Mouse (Mus musculus) limb, embryonic 11.5 days (tissue): Measurements from ENCODE around the gene Gse1. TPM values are rescaled to one million over a fixed set of nuclear protein-coding genes. Genes with fewer than 3 reads are reported as not detected.

Experiments
- ATAC-seq: fragments of 200-750 bp; cut with Nextera tagmentation; 2 replicates; pipeline ENCODE4 v1.8.0; 2017; ENCODE audit warnings: low read depth; ENCODE audit not compliant: insufficient number of reproducible peaks, low FRiP score, low TSS enrichment
- DNase-seq: peaks from one replicate; pipeline ENCODE4 v3.0.0-alpha.2; 2015; ENCODE audit warnings: low spot score
- H3K27ac ChIP-seq: fragments of 300-500 bp; sonication (generic); replicated peaks from 2 replicates; pipeline ENCODE4 v1.5.1; 2014; ENCODE audit warnings: low read depth, mild to moderate bottlenecking, low read length
- H3K27me3 ChIP-seq: fragments of 300-500 bp; sonication (generic); 2 replicates; pipeline ENCODE4 v1.6.1; 2014; ENCODE audit warnings: mild to moderate bottlenecking, low read length, mixed read lengths; ENCODE audit not compliant: control insufficient read depth, insufficient read depth
- H3K36me3 ChIP-seq: fragments of 300-500 bp; sonication (generic); 2 replicates; pipeline ENCODE4 v1.6.1; 2014; ENCODE audit warnings: mild to moderate bottlenecking, low read length, moderate library complexity, mixed read lengths; ENCODE audit not compliant: control insufficient read depth, insufficient read depth
- H3K4me1 ChIP-seq: fragments of 300-500 bp; sonication (generic); 2 replicates; pipeline ENCODE4 v1.6.1; 2014; ENCODE audit warnings: low read length, mixed read lengths; ENCODE audit not compliant: control insufficient read depth, insufficient read depth
- H3K4me2 ChIP-seq: fragments of 300-500 bp; sonication (generic); 2 replicates; pipeline ENCODE4 v1.6.1; 2014; ENCODE audit warnings: low read depth, mild to moderate bottlenecking, moderate library complexity; ENCODE audit not compliant: severe bottlenecking
- H3K4me3 ChIP-seq: fragments of 300-500 bp; sonication (generic); 2 replicates; pipeline ENCODE4 v1.5.1; 2014; ENCODE audit warnings: low read depth, low read length
- H3K9ac ChIP-seq: fragments of 300-500 bp; sonication (generic); 2 replicates; pipeline ENCODE4 v1.6.1; 2014; ENCODE audit warnings: mild to moderate bottlenecking, low read length
- H3K9me3 ChIP-seq: fragments of 300-500 bp; sonication (generic); 2 replicates; pipeline ENCODE4 v1.6.1; 2016; ENCODE audit warnings: low read length; ENCODE audit not compliant: control insufficient read depth
- WGBS: fragments of 180-500 bp; shearing (Covaris S2); extraction: QIAGEN DNeasy Blood & Tissue Kit; methylation state at CpG from one replicate; pipeline ENCODE4 v1.1.7; 2014; 5-methylcytosine and 5-hydroxymethylcytosine counted together
- polyA plus RNA-seq: library from polyadenylated mRNA; unstranded; fragments of >200 nt; fragmentation: Nextera tagmentation; extraction: Ambion mirVana; gene quantifications from 2 replicates; pipeline ENCODE4 v1.2.1, GENCODE M21; 2014

The Gse1 gene
- polyA plus RNA-seq, 1 experiment from 2014 or later: 6.6 TPM

DNA sequence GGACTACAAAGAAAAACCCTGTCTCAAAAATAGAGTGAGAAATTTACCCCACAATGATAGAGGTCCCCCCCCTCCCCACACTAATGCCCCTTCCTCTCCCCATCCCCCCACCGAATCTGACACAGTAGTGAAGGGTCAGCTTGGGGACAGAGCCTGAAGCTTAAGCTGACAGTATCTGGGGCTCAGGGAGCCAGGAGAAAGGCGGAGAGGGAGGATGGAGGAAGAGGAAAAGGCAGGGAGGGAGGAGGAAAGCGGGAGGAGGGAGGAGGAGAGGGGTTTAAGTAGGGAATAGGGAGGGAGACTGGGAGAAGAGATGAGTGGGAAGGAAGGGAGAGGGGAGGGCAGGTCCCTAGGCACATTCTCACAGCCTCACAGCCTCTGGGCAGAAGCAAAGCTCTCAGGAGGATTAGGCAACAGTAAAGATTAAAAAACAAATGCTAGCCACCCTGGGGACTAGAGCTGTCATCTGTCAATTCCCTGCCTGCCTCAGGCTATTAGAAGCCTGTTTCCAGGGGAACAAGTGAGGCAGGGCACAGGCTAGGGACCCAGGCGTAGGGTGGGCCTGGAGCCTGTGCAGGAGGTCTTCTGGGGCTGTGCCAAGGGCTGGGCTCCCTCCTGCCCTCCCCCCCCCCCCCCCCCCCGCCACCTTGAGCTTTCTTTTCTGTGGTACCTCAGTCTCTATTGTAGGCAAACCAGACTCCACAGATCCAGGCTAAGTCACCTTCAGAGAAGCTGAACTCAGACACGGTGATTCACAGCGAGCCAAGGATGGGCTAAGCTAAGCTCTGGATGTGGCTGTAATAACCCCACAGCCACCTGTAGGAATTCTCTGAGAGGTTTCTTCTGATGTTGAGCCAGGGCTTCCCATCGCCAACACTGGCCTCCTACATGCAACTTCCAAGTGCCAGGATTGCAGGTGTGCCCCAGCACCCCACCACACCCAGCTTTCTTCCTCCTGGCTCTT, 388.7 kb downstream of the Gse1 start:
- DNase-seq (no peak), ATAC-seq (no peak; the same call in 1 of the 2 replicates)
- Histone ChIP-seq H3K9me3 (no peaks in the 10 kb centered on the region), H3K36me3 (no peaks in the 10 kb centered on the region), H3K4me3 (no peak overlapping the region), H3K4me1 (peaks cover 3% of the 10 kb centered on the region; the same call in 1 of the 2 replicates), H3K27ac (no peak overlapping the region), H3K27me3 (no peaks in the 10 kb centered on the region), H3K9ac (no peak overlapping the region), H3K4me2 (no peak overlapping the region)
- WGBS: 39% methylated on average over 7 of the region's 8 CpGs

GRCm38 (mm10) chr8:120618110-120618509, 389.9 kb downstream of the Gse1 start:
- Histone ChIP-seq H3K27me3 (no peaks in the 10 kb centered on the region), H3K9me3 (no peaks in the 10 kb centered on the region), H3K4me2 (no peak overlapping the region), H3K4me1 (peaks cover 3% of the 10 kb centered on the region; the same call in 1 of the 2 replicates), H3K9ac (no peak overlapping the region), H3K4me3 (no peak overlapping the region), H3K27ac (no peak overlapping the region), H3K36me3 (no peaks in the 10 kb centered on the region)
- DNase-seq: peak; percentile 91
- ATAC-seq: no peak
- 2% methylated on average over 6 of the region's 6 CpGs for WGBS

DNA sequence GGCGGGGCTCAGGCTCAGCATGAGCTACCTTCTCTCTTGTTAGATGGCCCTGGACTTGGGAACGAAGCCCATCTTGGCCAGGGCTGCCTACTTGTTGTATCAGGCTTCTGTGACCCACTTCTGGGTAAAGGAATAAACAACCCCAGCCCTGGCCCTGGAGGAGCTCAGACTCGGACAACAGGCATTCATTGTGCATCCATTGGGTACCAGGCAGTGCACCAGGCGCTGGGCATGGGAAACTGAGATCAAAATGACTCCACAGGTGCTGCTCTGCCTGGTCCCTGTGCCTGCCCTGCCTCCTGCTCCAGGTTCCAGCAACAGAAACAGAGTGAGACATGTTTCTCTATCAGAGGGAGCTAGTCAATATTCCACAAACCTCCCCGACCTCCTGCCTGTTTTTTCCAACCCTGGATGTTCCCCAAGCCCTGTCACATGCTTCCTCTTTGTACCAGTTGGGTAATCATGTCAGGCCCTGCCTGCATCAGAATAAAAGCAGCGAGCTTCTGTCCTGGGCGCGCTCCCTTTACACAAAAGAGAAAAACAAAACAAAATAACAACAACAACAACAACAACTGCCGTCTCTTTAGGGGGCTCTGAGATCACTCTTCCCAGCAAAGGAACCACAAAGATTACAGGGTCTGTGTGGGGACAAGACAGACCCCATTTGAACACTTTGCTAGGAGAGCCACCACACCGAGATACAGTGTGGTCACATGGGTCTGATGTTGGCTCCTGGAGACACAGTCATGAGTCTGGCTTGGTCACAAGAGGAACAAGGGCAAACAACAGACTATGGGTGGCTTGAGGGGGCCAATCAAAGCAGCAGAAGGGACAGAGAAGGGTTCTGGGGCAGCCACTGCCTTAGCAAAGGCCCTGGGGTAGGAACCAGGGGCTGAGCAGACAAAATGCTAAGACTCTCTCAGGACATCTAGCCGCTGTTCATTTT, 391.3 kb downstream of the Gse1 start:
- ATAC-seq (no peak), DNase-seq (no peak)
- H3K9ac ChIP-seq: no peak overlapping the region
- WGBS: 76% methylated on average over 11 of the region's 11 CpGs
- H3K4me1 ChIP-seq: peaks cover 3% of the 10 kb centered on the region; the same call in 1 of the 2 replicates
- H3K27ac ChIP-seq: no peak overlapping the region
- no peaks in the 10 kb centered on the region for H3K27me3 ChIP-seq
- H3K4me2 ChIP-seq: no peak overlapping the region
- no peak overlapping the region for H3K4me3 ChIP-seq
- no peaks in the 10 kb centered on the region for H3K36me3 ChIP-seq
- H3K9me3 ChIP-seq: no peaks in the 10 kb centered on the region

GRCm38 (mm10) chr8:120620441-120620840, 392.2 kb downstream of the Gse1 start:
- WGBS: 49% methylated on average over 7 of the region's 7 CpGs
- Histone ChIP-seq H3K27ac (0 out of 2 replicates have a peak overlapping the region, but pooled peaks have one; percentile 30), H3K36me3 (no peaks in the 10 kb centered on the region), H3K4me1 (peaks cover 3% of the 10 kb centered on the region; the same call in 1 of the 2 replicates), H3K4me3 (no peak overlapping the region), H3K27me3 (no peaks in the 10 kb centered on the region), H3K9ac (peak overlapping the region; percentile 17; the same call in 1 of the 2 replicates), H3K9me3 (no peaks in the 10 kb centered on the region), H3K4me2 (no peak overlapping the region)
- no peak for DNase-seq
- ATAC-seq: no peak

DNA sequence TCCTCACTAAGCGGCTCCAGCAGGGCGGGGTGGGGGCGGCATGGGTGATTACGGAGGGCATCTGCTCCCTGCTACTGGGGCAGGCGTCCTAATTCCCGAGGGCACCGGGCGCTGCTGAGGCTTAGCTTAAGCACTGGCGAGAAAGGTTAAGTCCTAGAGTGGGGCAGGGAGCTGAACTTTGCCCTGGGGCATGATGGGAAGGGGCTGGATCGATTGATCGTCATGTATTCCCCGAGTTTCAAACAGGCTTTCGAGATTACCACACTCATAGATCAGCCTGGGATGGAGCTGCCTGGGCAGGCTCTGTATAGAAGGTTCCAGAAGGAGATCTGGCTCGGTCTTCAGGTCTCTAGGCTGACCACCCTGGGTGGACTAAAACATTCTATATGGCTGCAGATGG, 393.9 kb downstream of the Gse1 start:
- H3K4me1 ChIP-seq: peaks cover 3% of the 10 kb centered on the region; the same call in 1 of the 2 replicates
- no peak overlapping the region for H3K9ac ChIP-seq
- H3K9me3 ChIP-seq: no peaks in the 10 kb centered on the region
- DNase-seq (no peak), ATAC-seq (no peak)
- no peaks in the 10 kb centered on the region for H3K36me3 ChIP-seq
- no peak overlapping the region for H3K4me3 ChIP-seq
- 74% methylated on average over 14 of the region's 14 CpGs for WGBS
- H3K27me3 ChIP-seq: no peaks in the 10 kb centered on the region
- no peak overlapping the region for H3K27ac ChIP-seq
- no peak overlapping the region for H3K4me2 ChIP-seq

DNA sequence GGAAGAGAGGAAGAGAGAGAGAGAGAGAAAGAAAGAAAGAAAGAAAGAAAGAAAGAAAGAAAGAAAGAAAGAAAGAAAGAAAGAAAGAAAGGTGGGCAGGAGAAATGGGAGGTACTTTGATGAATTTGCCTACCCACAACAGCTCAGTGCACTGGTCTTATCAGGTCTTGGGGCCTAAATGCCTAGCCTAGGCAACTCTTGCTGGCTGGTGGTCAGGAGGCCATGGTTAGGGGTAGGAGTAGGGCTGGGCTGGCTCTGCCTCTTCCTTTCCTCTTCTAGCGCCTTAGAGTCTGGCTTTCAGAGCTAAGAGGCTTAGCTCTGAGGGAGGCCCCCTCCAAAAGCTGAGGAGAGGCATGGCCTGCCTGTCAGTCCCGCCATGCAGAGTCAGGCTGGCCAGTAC, 395.4 kb downstream of the Gse1 start:
- ATAC-seq (no peak), DNase-seq (no peak)
- no peak overlapping the region for H3K4me2 ChIP-seq
- H3K9me3 ChIP-seq: no peaks in the 10 kb centered on the region
- no peak overlapping the region for H3K9ac ChIP-seq
- H3K4me1 ChIP-seq: peaks cover 3% of the 10 kb centered on the region; the same call in 1 of the 2 replicates
- 48% methylated on average over 2 of the region's 2 CpGs for WGBS
- no peaks in the 10 kb centered on the region for H3K36me3 ChIP-seq
- no peak overlapping the region for H3K4me3 ChIP-seq
- H3K27ac ChIP-seq: no peak overlapping the region
- no peaks in the 10 kb centered on the region for H3K27me3 ChIP-seq

- ATAC-seq (no peak), DNase-seq (no peak)
- Histone ChIP-seq H3K27ac (no peak overlapping the region), H3K4me1 (no peaks in the 10 kb centered on the region), H3K36me3 (no peaks in the 10 kb centered on the region), H3K4me2 (no peak overlapping the region), H3K27me3 (0 out of 2 replicates have a peak, but pooled peaks cover 2% of the 10 kb centered on the region), H3K4me3 (no peak overlapping the region), H3K9me3 (no peaks in the 10 kb centered on the region), H3K9ac (no peak overlapping the region)
- WGBS: 62% methylated on average over 11 of the region's 11 CpGs
Measured at GRCm38 (mm10) chr8:120626461-120626860, 398.2 kb downstream of the Gse1 start.

GRCm38 (mm10) chr8:120627298-120627697, 399.0 kb downstream of the Gse1 start:
- no peak for ATAC-seq
- H3K27ac ChIP-seq: no peak overlapping the region
- no peaks in the 10 kb centered on the region for H3K9me3 ChIP-seq
- no peaks in the 10 kb centered on the region for H3K4me1 ChIP-seq
- DNase-seq: no peak
- 90% methylated on average over 5 of the region's 5 CpGs for WGBS
- no peaks in the 10 kb centered on the region for H3K36me3 ChIP-seq
- H3K4me3 ChIP-seq: no peak overlapping the region
- H3K9ac ChIP-seq: no peak overlapping the region
- no peak overlapping the region for H3K4me2 ChIP-seq
- H3K27me3 ChIP-seq: 0 out of 2 replicates have a peak, but pooled peaks cover 2% of the 10 kb centered on the region
